ENCODE assay signal across 27 mouse cellular contexts in genomic region chr3:73673333-73673732, GRCm38 (mm10). TPM values are rescaled to one million over a fixed set of nuclear protein-coding genes. Genes with fewer than 3 reads are reported as not detected.
A peak's percentile ranks its signal among the peaks of the same experiment; 100 is the strongest.
DNase-seq lines count a peak whose midpoint lies in the region; ATAC-seq and TF ChIP-seq lines count a peak whose summit lies in the region.
"Had no signal": no experiment of that assay in that cellular context is flagged by ENCODE, and none has a peak within 500 bp of the region (broad histone marks: within the 10 kb centered on the region; RNA-seq: fewer than 3 reads in every experiment).

No protein-coding gene starts in this region.

- H3K36me3 ChIP-seq in liver, adult 2 months (ENCODE audit: control insufficient read depth, insufficient read depth, low read length), result no peaks in the 10 kb centered on the region
- no peaks in the 10 kb centered on the region for H3K36me3 ChIP-seq in intestine, postnatal 0 days (ENCODE audit: control insufficient read depth, insufficient read depth)
- H3K36me3 ChIP-seq in liver, embryonic 15.5 days (replicated peaks), result no peaks in the 10 kb centered on the region
- no peaks in the 10 kb centered on the region for H3K36me3 ChIP-seq in stomach, postnatal 0 days (ENCODE audit: control insufficient read depth, insufficient read depth, low read length)
- H3K36me3 ChIP-seq: embryonic facial prominence, embryonic 15.5 days; forebrain, embryonic 15.5 days; lung, embryonic 15.5 days; midbrain, embryonic 10.5 days; neural tube, embryonic 15.5 days had no signal

- no peak for TF ChIP-seq CTCF in liver, adult 2 months (IDR thresholded peaks at IDR 0.05; ENCODE audit: low read depth, low read length)
- TF ChIP-seq CTCF in intestine, postnatal 0 days (IDR thresholded peaks at IDR 0.05; ENCODE audit: low read depth), result no peak
- no peak for TF ChIP-seq CTCF in stomach, postnatal 0 days (IDR thresholded peaks at IDR 0.05; ENCODE audit: low read depth)

- peak; percentile 54; the same call in 1 of the 2 replicates for ATAC-seq in intestine, postnatal 0 days
- ATAC-seq in liver, embryonic 15.5 days (ENCODE audit: insufficient read depth), result peak; percentile 84
- ATAC-seq in stomach, postnatal 0 days (ENCODE audit: low FRiP score, low TSS enrichment), result peak; percentile 98
- ATAC-seq: forebrain, embryonic 15.5 days; hindbrain, postnatal 0 days had no signal

- peaks cover 3% of the 10 kb centered on the region; the same call in 1 of the 2 replicates for H3K4me1 ChIP-seq in liver, adult 2 months (ENCODE audit: control insufficient read depth, insufficient read depth, low read length)
- no peaks in the 10 kb centered on the region for H3K4me1 ChIP-seq in intestine, postnatal 0 days (replicated peaks; ENCODE audit: control insufficient read depth, insufficient read depth, low read length)
- no peaks in the 10 kb centered on the region for H3K4me1 ChIP-seq in liver, embryonic 15.5 days (replicated peaks)
- no peaks in the 10 kb centered on the region for H3K4me1 ChIP-seq in stomach, postnatal 0 days (replicated peaks; ENCODE audit: control insufficient read depth, insufficient read depth)
- H3K4me1 ChIP-seq: embryonic facial prominence, embryonic 15.5 days; forebrain, embryonic 15.5 days; midbrain, embryonic 10.5 days; neural tube, embryonic 15.5 days had no signal

- DNase-seq in liver, adult 2 months (ENCODE audit: extremely low read depth, low read depth, low spot score), result peak; percentile 100
- no peak for DNase-seq in liver
- DNase-seq in stomach, postnatal 0 days (ENCODE audit: low spot score), result peak; percentile 17
- DNase-seq in spleen, postnatal 10 days (ENCODE audit: low spot score in 2 of 2), result no peak
- DNase-seq in embryo, embryonic 11 days, result no peak
- no peak for DNase-seq in cerebellum, adult 9-11 months
- DNase-seq: adrenal gland, postnatal 36 days; cerebellum, adult 11 months; cerebellum, postnatal 25 days; gastrocnemius, postnatal 14 days; heart, adult 11 months; heart, postnatal 10 days; kidney, adult 8-10 months; kidney, postnatal 14 days; layer of hippocampus, postnatal 36 days; thymus, adult 18-20 months; thymus, postnatal 36 days had no signal

- no peak for TF ChIP-seq POLR2A in liver, adult 2 months (IDR thresholded peaks at IDR 0.05; ENCODE audit: extremely low read depth, insufficient read depth, low read length)

- H3K27ac ChIP-seq in liver, adult 2 months (replicated peaks; ENCODE audit: insufficient read depth, low read depth, low read length), result 0 out of 2 replicates have a peak overlapping the region, but pooled peaks have one; percentile 12
- no peak overlapping the region for H3K27ac ChIP-seq in intestine, postnatal 0 days (ENCODE audit: low read depth, low read length)
- H3K27ac ChIP-seq in liver, embryonic 15.5 days (replicated peaks), result 0 out of 2 replicates have a peak overlapping the region, but pooled peaks have one; percentile 9
- no peak overlapping the region for H3K27ac ChIP-seq in stomach, postnatal 0 days (replicated peaks)
- H3K27ac ChIP-seq: embryonic facial prominence, embryonic 15.5 days; forebrain, embryonic 15.5 days; hindbrain, postnatal 0 days; lung, embryonic 15.5 days; macrophage; midbrain, embryonic 10.5 days; neural tube, embryonic 15.5 days had no signal

- 9% methylated on average over 1 of the region's 1 CpGs for WGBS in liver, adult 2 months
- 14% methylated on average over 1 of the region's 1 CpGs for WGBS in intestine, postnatal 0 days
- WGBS in liver, embryonic 15.5 days (ENCODE audit: insufficient replicate concordance), result 24% methylated on average over 1 of the region's 1 CpGs
- 25% methylated on average over 1 of the region's 1 CpGs for WGBS in stomach, postnatal 0 days

- H3K9ac ChIP-seq in liver, adult 2 months (ENCODE audit: low read depth, low read length), result no peak overlapping the region
- no peak overlapping the region for H3K9ac ChIP-seq in intestine, postnatal 0 days (ENCODE audit: low read depth, low read length)
- H3K9ac ChIP-seq in liver, embryonic 15.5 days, result no peak overlapping the region
- H3K9ac ChIP-seq in stomach, postnatal 0 days (ENCODE audit: low read length), result no peak overlapping the region
- H3K9ac ChIP-seq: embryonic facial prominence, embryonic 15.5 days; forebrain, embryonic 15.5 days; lung, embryonic 15.5 days; neural tube, embryonic 15.5 days had no signal

- H3K27me3 ChIP-seq in liver, adult 2 months (ENCODE audit: control insufficient read depth, insufficient read depth, low read length), result no peaks in the 10 kb centered on the region
- no peaks in the 10 kb centered on the region for H3K27me3 ChIP-seq in intestine, postnatal 0 days (replicated peaks; ENCODE audit: control insufficient read depth, insufficient read depth, low read length)
- no peaks in the 10 kb centered on the region for H3K27me3 ChIP-seq in liver, embryonic 15.5 days
- H3K27me3 ChIP-seq in stomach, postnatal 0 days (ENCODE audit: control insufficient read depth, insufficient read depth, low read length), result no peaks in the 10 kb centered on the region
- H3K27me3 ChIP-seq: embryonic facial prominence, embryonic 15.5 days; forebrain, embryonic 15.5 days; lung, embryonic 15.5 days; neural tube, embryonic 15.5 days had no signal

- H3K4me2 ChIP-seq in intestine, postnatal 0 days (replicated peaks; ENCODE audit: low read depth), result no peak overlapping the region
- no peak overlapping the region for H3K4me2 ChIP-seq in liver, embryonic 15.5 days
- no peak overlapping the region for H3K4me2 ChIP-seq in stomach, postnatal 0 days (replicated peaks; ENCODE audit: low read depth)
- H3K4me2 ChIP-seq: embryonic facial prominence, embryonic 15.5 days; forebrain, embryonic 15.5 days; heart, embryonic 11.5 days; lung, embryonic 15.5 days; neural tube, embryonic 15.5 days had no signal

- no peak overlapping the region for H3K4me3 ChIP-seq in liver, adult 2 months (ENCODE audit: insufficient read depth, low read depth, low read length)
- H3K4me3 ChIP-seq in intestine, postnatal 0 days (ENCODE audit: low read depth, low read length), result no peak overlapping the region
- no peak overlapping the region for H3K4me3 ChIP-seq in liver, embryonic 15.5 days (replicated peaks)
- H3K4me3 ChIP-seq in stomach, postnatal 0 days (ENCODE audit: low read depth, low read length), result no peak overlapping the region
- H3K4me3 ChIP-seq: embryonic facial prominence, embryonic 15.5 days; forebrain, embryonic 15.5 days; lung, embryonic 15.5 days; midbrain, embryonic 10.5 days; neural tube, embryonic 15.5 days had no signal

- no peaks in the 10 kb centered on the region; the same call in 1 of the 2 replicates for H3K79me2 ChIP-seq in liver, adult 2 months (ENCODE audit: control insufficient read depth, insufficient read depth, low read length)

- H3K9me3 ChIP-seq in intestine, postnatal 0 days (ENCODE audit: control insufficient read depth), result no peaks in the 10 kb centered on the region
- H3K9me3 ChIP-seq in liver, embryonic 15.5 days (replicated peaks), result no peaks in the 10 kb centered on the region
- no peaks in the 10 kb centered on the region for H3K9me3 ChIP-seq in stomach, postnatal 0 days (ENCODE audit: control insufficient read depth, low read length)
- H3K9me3 ChIP-seq: embryonic facial prominence, embryonic 15.5 days; forebrain, embryonic 15.5 days; lung, embryonic 15.5 days; midbrain, embryonic 10.5 days; neural tube, embryonic 15.5 days had no signal

- no peak for TF ChIP-seq EP300 in stomach, postnatal 0 days (optimal IDR thresholded peaks at IDR 0.05)

RNA-seq across cellular contexts. Expression of gene Bche, which starts 34.9 kb away (rescaled TPM):
- total RNA-seq in liver, adult 2 months (2014; rRNA removed), result 118 and 125 TPM in 2 replicates
- 13.8 and 21.4 TPM in 2 replicates for polyA plus RNA-seq in liver, adult 2 months (2012; rRNA removed)
- polyA plus RNA-seq in intestine, postnatal 0 days (2015; fragmentation: Nextera tagmentation; extraction: Ambion mirVana), result 7.0 and 8.7 TPM in 2 replicates
- 10.4 and 10.9 TPM in 2 replicates for polyA plus RNA-seq in liver, embryonic 15.5 days (2015; fragmentation: Nextera tagmentation; extraction: Ambion mirVana)
- polyA plus RNA-seq in stomach, postnatal 0 days (2015; fragmentation: Nextera tagmentation; extraction: Ambion mirVana), result 8.6 and 11.3 TPM in 2 replicates
- polyA plus RNA-seq: macrophage had no signal

Comparison
In these comparisons a context has a peak if more than half of its experiments do, and no peak if none do; other contexts are left out.
1. DNase-seq: peak in liver, adult 2 months (single experiment) and stomach, postnatal 0 days (single experiment); none in liver (single experiment), spleen, postnatal 10 days (0 of 2), embryo, embryonic 11 days (single experiment) and cerebellum, adult 9-11 months (single experiment).
2. H3K27ac ChIP-seq: peak in liver, adult 2 months (single experiment) and liver, embryonic 15.5 days (single experiment); none in intestine, postnatal 0 days (single experiment) and stomach, postnatal 0 days (single experiment).
3. Peak in every context shown above with its lines, with median percentiles within 50 percentile points of each other: ATAC-seq.